Mouse (Mus musculus) embryonic facial prominence, embryonic 10.5 days (tissue): ENCODE data around the gene Mical3. TPM values are rescaled to one million over a fixed set of nuclear protein-coding genes. Genes with fewer than 3 reads are reported as not detected.

Source experiments
- DNase-seq: peaks from one replicate; pipeline ENCODE4 v3.0.0-alpha.2; 2017; ENCODE audit warnings: low spot score
- H3K27ac ChIP-seq: fragments of 300-500 bp; sonication (generic); replicated peaks from 2 replicates; pipeline ENCODE4 v1.5.1; 2016; ENCODE audit warnings: mild to moderate bottlenecking
- H3K27me3 ChIP-seq: fragments of 300-500 bp; sonication (generic); replicated peaks from 2 replicates; pipeline ENCODE4 v1.6.1; 2016; ENCODE audit warnings: low read depth, mild to moderate bottlenecking; ENCODE audit not compliant: poor library complexity, severe bottlenecking
- H3K36me3 ChIP-seq: fragments of 300-500 bp; sonication (generic); replicated peaks from 2 replicates; pipeline ENCODE4 v1.6.1; 2016; ENCODE audit warnings: mild to moderate bottlenecking, moderate library complexity
- H3K4me1 ChIP-seq: fragments of 300-500 bp; sonication (generic); 2 replicates; pipeline ENCODE4 v1.6.1; 2016
- H3K4me3 ChIP-seq: fragments of 300-500 bp; sonication (generic); 2 replicates; pipeline ENCODE4 v1.5.1; 2016; ENCODE audit warnings: mild to moderate bottlenecking, moderate library complexity
- H3K9me3 ChIP-seq: fragments of 300-500 bp; sonication (generic); 2 replicates; pipeline ENCODE4 v1.6.1; 2016; ENCODE audit warnings: mild to moderate bottlenecking
- WGBS: fragments of 180-500 bp; shearing (Covaris S2); methylation state at CpG from one replicate; pipeline ENCODE4 v1.1.7; 2016; 5-methylcytosine and 5-hydroxymethylcytosine counted together
- polyA plus RNA-seq: library from polyadenylated mRNA; unstranded; fragments of >200 nt; fragmentation: Nextera tagmentation; extraction: Ambion mirVana; gene quantifications from 2 replicates; pipeline ENCODE4 v1.2.1, GENCODE M21; 2016

The Mical3 gene
- polyA plus RNA-seq = 9.9 and 10.4 TPM in 2 replicates

DNA sequence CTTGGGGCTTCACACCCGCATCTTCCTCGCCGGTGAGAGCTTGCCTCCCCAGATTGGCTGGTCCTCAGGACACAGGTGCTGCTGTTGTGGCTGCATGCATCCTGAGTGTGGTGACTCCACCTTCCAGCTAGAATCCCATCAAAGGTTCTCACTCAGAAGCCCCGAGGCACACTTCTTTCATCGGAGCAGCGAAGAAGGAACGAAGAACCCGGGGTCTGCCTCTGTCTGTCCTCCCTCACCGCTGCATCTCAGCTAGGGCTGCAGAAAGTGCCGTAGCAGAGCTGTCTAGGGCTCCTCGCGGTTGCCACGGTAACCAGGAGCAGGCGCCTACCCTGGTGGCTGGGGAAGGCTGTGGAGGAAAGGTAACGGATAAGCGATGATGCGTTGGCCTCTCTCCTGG is at the start of gene Mical3:
Gene Mical3, minus strand, starts transcription at position 227 of the 400 bp plus-strand sequence.
- peaks cover 35% of the 10 kb centered on the region for H3K4me1 ChIP-seq
- H3K4me3 ChIP-seq = peak within 1 kb of the TSS; percentile 57
- no peaks in the 10 kb centered on the region for H3K36me3 ChIP-seq
- peak; percentile 79 for DNase-seq
- no peaks in the 10 kb centered on the region for H3K9me3 ChIP-seq
- H3K27me3 ChIP-seq = peaks cover 51% of the 10 kb centered on the region
- peak within 1 kb of the TSS; percentile 84 for H3K27ac ChIP-seq
- WGBS = under 1% methylated on average over 17 of the region's 17 CpGs

DNA sequence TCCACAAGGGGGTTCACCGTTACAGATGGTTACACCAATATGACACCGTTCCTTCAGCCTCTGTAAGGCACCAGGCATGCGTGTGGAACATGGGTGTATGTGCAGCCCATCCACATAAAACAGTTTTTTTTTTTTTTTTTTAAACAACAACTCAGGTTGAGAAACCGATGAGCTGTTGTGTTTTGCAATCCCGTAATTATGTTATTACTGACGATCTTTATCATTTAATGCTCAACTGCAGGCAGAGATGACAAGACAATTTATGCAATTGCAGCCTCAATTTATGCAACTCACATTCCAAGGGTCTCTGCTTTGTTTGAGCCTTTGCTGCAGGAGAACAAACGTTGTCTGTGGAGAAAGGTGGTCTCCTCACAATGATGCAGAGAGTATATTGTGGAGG is 49.0 kb upstream of the Mical3 start:
- WGBS = 75% methylated on average over 7 of the region's 7 CpGs
- peaks cover 56% of the 10 kb centered on the region for H3K4me1 ChIP-seq
- H3K27ac ChIP-seq = no peak overlapping the region
- H3K9me3 ChIP-seq = no peaks in the 10 kb centered on the region
- H3K4me3 ChIP-seq = no peak overlapping the region
- no peaks in the 10 kb centered on the region for H3K27me3 ChIP-seq
- no peak for DNase-seq
- H3K36me3 ChIP-seq = no peaks in the 10 kb centered on the region

DNA sequence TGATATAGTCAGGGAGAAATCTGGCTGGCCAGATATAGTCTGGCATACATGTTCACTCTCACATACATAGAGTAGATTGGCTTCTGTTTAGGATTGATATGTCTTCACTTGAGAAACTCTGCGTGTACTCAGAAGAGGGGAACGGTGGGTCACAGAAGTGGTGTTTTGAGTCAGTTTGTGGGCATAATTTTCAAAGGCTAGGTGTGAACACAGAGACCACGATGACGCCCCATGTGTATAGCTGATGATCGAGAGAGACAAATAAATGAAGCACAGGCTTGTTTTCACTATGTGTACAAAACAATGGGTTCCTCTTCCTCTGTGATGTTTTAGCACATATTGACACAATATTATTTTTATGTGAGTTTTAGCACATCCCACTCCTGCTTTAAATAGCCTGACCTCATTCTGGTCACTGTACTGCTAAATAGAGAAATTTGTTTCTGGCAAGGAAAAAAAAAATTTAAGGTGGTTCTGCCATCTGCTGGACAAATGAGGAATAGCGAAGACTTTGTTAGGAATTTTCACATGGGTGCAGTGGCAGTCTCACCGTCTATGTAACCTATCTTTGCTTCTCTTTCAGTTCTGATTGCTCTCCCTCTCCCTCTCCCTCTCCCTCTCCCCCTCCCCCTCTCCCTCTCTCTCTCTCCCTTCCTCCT is 48.0 kb upstream of the Mical3 start:
- H3K36me3 ChIP-seq = no peaks in the 10 kb centered on the region
- no peaks in the 10 kb centered on the region for H3K27me3 ChIP-seq
- DNase-seq = peak; percentile 59
- peaks cover 45% of the 10 kb centered on the region for H3K4me1 ChIP-seq
- WGBS = 60% methylated on average over 7 of the region's 7 CpGs
- no peak overlapping the region for H3K4me3 ChIP-seq
- H3K27ac ChIP-seq = peak overlapping the region; percentile 59; the same call in 1 of the 2 replicates
- no peaks in the 10 kb centered on the region for H3K9me3 ChIP-seq

DNA sequence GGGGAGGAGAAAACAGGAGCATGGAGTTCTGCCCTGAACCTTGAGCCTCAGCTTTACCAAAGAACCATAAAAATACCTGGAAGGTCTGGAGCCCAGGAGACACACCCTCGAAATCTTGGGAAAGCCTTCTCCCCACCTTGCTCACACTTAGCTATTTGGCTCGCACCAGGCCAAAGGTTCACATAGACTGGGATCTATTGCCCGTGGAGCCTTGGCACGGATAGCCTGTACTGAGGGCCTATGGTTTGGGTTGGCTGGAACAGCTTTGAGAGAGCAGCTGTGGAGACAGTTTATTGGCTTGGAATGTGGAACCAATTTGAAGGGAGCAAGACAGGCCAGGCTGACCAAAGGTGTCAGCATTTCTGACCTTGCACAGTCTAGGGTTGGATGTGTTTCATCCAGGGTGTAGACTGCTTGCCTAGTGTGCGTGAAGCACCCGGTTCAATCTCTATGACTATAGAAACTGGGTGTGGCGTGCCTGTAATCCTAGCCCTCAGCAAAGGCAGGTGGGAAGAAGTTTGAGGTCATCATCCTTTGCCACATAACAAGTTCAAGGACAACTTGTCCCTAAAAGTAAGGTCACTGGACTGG is 46.4 kb upstream of the Mical3 start:
- Histone ChIP-seq H3K4me3 (no peak overlapping the region), H3K27me3 (no peaks in the 10 kb centered on the region), H3K27ac (no peak overlapping the region), H3K36me3 (no peaks in the 10 kb centered on the region), H3K4me1 (peaks cover 39% of the 10 kb centered on the region), H3K9me3 (no peaks in the 10 kb centered on the region)
- no peak for DNase-seq
- 83% methylated on average over 7 of the region's 7 CpGs for WGBS

DNA sequence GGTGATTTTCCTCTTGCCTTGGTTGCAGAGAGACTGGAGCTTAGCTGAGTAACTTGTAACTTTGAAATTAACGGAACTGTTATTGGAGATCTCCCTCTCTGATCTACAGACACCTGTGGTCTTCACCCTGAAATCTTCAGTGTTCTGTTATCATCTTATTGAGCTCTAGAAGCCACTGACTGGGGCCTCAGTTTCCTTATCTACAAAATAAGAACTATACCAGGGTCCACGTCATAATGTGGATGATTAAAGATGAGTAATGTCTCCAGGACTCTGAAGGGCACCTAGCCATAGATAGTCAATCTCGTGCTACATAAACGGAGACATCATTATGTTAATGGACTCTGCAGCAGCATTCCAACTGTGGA is 45.9 kb upstream of the Mical3 start:
- 81% methylated on average over 4 of the region's 4 CpGs for WGBS

DNA sequence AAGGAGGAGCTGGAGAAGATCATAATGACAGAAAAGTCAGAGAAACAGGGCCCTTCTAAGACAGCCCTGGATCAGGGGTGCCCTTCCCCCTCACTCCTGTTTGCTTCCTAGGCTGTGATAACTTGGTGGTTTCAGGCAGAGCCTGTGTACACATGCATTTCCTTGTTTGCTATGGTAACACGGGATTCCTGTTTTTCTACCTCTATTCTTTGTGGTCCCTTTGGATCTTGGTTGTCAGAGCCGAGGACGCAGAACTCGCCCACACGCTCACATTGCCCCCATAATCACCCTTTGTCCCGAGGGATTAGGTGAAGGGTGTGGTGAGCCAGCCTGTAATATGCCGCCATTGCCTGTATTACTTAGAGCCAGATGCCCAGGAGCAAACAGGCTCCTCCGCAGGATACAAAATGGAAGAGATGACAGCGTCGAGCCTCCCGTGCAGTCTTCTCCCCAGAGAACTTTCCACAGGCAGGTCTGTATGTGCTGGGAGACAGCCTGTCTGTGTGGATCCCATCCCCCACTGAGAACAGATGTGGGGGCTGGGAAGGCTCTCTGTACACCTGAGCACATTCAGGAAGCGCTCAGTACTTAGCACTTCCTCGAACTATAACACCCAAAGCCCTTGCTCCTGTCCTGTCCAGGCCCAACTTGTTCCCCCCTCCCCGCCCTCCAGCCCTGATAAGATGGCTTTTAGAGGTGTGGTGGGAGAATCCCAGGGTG is 45.4 kb upstream of the Mical3 start:
- Histone ChIP-seq H3K27ac (peak overlapping the region; percentile 70), H3K9me3 (no peaks in the 10 kb centered on the region), H3K36me3 (no peaks in the 10 kb centered on the region), H3K4me3 (peak overlapping the region; percentile 16; the same call in 1 of the 2 replicates), H3K27me3 (no peaks in the 10 kb centered on the region), H3K4me1 (peaks cover 39% of the 10 kb centered on the region)
- no peak for DNase-seq
- WGBS = 49% methylated on average over 14 of the region's 14 CpGs

More for the DNA sequence above, 45.9 kb upstream of the Mical3 start:
- Histone ChIP-seq H3K27me3 (no peaks in the 10 kb centered on the region), H3K27ac (peak overlapping the region; percentile 70), H3K9me3 (no peaks in the 10 kb centered on the region), H3K4me3 (no peak overlapping the region), H3K36me3 (no peaks in the 10 kb centered on the region), H3K4me1 (peaks cover 39% of the 10 kb centered on the region)
- no peak for DNase-seq

DNA sequence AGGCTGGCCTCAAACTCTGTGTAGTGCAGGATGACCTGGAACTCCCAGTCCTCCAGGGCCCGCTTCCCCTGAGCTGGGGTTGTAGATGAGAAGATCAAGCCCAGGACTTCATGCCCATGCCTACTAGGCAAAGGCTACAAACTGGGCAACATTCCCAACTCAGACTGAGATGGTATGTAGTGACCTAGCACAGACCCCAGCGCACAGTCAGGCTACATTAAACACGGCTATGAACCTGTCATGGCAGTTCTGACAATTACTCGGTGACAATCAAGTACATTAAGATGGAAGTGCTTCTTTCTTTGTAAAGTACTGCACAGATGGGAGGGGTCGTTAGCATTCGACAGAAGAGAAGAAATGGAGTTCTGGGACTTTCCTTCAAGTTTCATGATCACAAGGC is 44.0 kb upstream of the Mical3 start:
- WGBS = 90% methylated on average over 6 of the region's 6 CpGs
- Histone ChIP-seq H3K36me3 (no peaks in the 10 kb centered on the region), H3K27me3 (no peaks in the 10 kb centered on the region), H3K27ac (no peak overlapping the region), H3K9me3 (no peaks in the 10 kb centered on the region), H3K4me3 (no peak overlapping the region), H3K4me1 (peaks cover 39% of the 10 kb centered on the region)
- no peak for DNase-seq

DNA sequence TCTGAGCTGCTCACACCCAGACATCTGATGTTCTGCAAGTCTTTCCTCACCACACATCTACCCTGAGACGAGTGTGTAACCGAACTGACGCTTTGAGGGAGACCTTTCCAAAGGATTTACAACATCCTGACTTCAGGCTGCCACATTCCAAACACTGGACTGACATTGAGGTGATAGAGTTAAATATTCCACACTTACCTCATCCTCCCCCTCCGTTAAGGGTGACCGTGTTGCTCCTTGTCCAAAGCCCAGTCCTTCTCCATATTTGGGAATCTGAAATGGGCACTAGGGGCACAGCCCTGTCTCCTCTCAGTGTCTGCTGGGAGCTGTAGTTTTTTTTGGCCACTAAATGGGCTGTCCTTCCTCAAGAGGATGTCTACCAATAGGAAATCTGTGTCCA is 42.7 kb upstream of the Mical3 start:
- WGBS = 79% methylated on average over 5 of the region's 5 CpGs
- Histone ChIP-seq H3K27me3 (no peaks in the 10 kb centered on the region), H3K9me3 (no peaks in the 10 kb centered on the region), H3K4me3 (no peak overlapping the region), H3K4me1 (peaks cover 32% of the 10 kb centered on the region), H3K36me3 (no peaks in the 10 kb centered on the region), H3K27ac (no peak overlapping the region)
- no peak for DNase-seq

DNA sequence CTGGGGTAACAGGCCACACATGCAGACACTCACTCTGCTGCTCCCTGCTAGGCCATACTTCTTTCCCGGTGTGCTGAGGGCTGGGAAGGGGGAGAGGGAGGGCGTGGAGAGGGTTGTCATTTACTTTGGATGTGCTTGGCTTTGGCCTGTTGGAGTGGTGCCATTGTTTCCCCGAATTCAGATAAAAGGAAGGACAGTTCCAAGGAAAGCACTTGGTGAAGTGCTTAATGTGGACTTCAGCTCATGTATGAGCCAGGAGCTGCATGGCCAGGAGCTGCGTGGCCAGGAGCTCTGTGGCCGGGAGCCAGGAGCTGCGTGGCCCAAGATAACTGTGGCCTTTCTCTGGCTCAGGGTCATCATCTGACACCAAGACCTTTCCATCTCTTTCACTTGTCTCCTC is 40.3 kb upstream of the Mical3 start:
- no peak overlapping the region for H3K27ac ChIP-seq
- H3K4me1 ChIP-seq = peaks cover 26% of the 10 kb centered on the region
- no peaks in the 10 kb centered on the region for H3K36me3 ChIP-seq
- no peaks in the 10 kb centered on the region for H3K9me3 ChIP-seq
- H3K4me3 ChIP-seq = no peak overlapping the region
- 86% methylated on average over 6 of the region's 6 CpGs for WGBS
- H3K27me3 ChIP-seq = no peaks in the 10 kb centered on the region
- DNase-seq = no peak

DNA sequence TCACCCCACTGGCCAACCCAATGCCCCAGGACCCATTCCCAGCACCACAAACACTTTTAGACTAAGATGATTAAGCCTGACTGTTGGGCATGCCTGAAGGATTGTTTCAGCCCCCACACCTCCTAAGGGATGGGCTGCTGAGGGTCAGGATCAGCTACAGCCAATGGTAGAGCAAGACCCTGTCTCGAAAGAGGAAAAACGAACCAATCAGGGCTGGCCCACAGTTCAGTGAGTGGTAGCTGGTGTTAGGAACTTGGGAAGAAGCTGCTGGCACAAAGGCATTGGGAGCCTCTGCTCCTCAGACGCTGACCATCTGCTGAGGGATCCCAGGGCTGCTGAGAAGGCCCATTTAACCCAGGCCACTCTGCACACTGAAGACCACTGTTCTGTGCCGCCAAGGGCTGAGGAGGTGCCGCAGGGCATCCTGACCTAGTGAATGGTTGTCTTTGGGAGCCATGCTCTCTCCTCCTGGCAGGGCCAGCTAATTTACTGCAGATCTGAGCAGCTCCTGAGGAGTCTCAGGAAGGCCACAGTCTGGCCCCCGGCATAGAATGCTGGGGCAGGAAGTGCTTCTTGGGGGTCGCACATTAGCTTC is 36.7 kb upstream of the Mical3 start:
- WGBS = 39% methylated on average over 7 of the region's 7 CpGs
- no peaks in the 10 kb centered on the region for H3K36me3 ChIP-seq
- H3K27me3 ChIP-seq = no peaks in the 10 kb centered on the region
- no peaks in the 10 kb centered on the region for H3K9me3 ChIP-seq
- H3K4me1 ChIP-seq = peaks cover 23% of the 10 kb centered on the region
- DNase-seq = peak; percentile 61
- H3K27ac ChIP-seq = peak overlapping the region; percentile 71
- H3K4me3 ChIP-seq = no peak overlapping the region

DNA sequence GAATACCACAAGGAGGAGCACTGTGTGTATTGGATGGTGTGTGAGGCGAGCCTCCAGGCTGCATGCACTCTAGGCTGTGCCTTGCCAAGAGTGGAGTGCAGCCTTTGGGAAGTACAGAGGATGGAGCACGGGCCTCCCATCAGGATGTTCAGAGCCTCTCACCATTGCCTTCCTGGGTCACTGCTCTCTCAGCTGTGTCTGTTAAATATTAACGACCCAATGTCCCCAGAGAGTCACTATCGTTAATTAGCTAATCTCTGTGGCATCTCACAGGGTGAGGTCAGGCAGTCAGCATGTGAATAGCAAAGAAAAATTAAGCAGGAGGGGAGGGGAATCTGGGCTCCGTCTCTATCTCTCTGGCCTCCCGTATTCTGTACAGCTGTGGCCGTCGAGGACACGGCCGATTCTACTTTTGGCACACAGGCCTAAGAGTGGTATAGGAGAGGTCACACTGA is 35.3 kb upstream of the Mical3 start:
- H3K4me3 ChIP-seq = no peak overlapping the region
- H3K9me3 ChIP-seq = no peaks in the 10 kb centered on the region
- peaks cover 23% of the 10 kb centered on the region for H3K4me1 ChIP-seq
- WGBS = 51% methylated on average over 10 of the region's 10 CpGs
- no peak for DNase-seq
- H3K27ac ChIP-seq = peak overlapping the region; percentile 36; the same call in 1 of the 2 replicates
- H3K36me3 ChIP-seq = no peaks in the 10 kb centered on the region
- no peaks in the 10 kb centered on the region for H3K27me3 ChIP-seq

DNA sequence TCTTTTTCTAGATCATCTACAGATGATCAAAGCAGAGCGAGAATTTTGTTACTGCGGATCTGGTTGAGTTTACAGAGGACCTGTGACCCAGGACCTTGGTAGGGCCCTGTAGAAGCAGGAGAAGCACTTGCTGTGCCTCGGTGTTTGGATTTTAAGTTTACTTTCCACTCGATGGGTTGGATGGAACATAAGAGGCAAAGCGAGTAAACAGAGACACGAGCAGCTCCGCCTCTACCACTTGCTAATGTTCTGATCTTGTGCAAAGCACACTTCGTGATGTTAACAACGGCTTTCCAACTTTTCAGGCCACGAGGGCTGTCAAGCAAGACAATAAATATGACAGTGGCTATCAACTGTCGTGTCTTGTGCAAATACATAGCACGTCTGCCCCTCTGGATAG is 31.8 kb upstream of the Mical3 start:
- Histone ChIP-seq H3K27ac (no peak overlapping the region), H3K4me1 (peaks cover 28% of the 10 kb centered on the region), H3K36me3 (no peaks in the 10 kb centered on the region), H3K4me3 (no peak overlapping the region), H3K9me3 (no peaks in the 10 kb centered on the region), H3K27me3 (no peaks in the 10 kb centered on the region)
- no peak for DNase-seq
- 92% methylated on average over 12 of the region's 12 CpGs for WGBS
